Mouse (Mus musculus) heart, embryonic 10.5 days (tissue): ENCODE measurements around the gene Clcc1. TPM values are rescaled to one million over a fixed set of nuclear protein-coding genes. Genes with fewer than 3 reads are reported as not detected.
A peak's percentile ranks its signal among the peaks of the same experiment; 100 is the strongest.
"Not testable (repeated sequence)": the region's sequence is repeated elsewhere in the genome, so short reads cannot be mapped to it uniquely, and the experiment has no call there.

Experiments used
- DNase-seq: peaks from one replicate; pipeline ENCODE4 v3.0.0-alpha.2; 2017; ENCODE audit warnings: low spot score
- H3K27ac ChIP-seq: fragments of 300-500 bp; sonication (generic); 2 replicates; pipeline ENCODE4 v1.5.1; 2016; ENCODE audit warnings: mild to moderate bottlenecking
- H3K27me3 ChIP-seq: fragments of 300-500 bp; sonication (generic); 2 replicates; pipeline ENCODE4 v1.6.1; 2016; ENCODE audit warnings: mild to moderate bottlenecking; ENCODE audit not compliant: poor library complexity, insufficient read depth, severe bottlenecking
- H3K36me3 ChIP-seq: fragments of 300-500 bp; sonication (generic); 2 replicates; pipeline ENCODE4 v1.6.1; 2016; ENCODE audit warnings: mild to moderate bottlenecking, moderate library complexity
- H3K4me1 ChIP-seq: fragments of 300-500 bp; sonication (generic); 2 replicates; pipeline ENCODE4 v1.6.1; 2016; ENCODE audit warnings: mild to moderate bottlenecking
- H3K4me3 ChIP-seq: fragments of 300-500 bp; sonication (generic); 2 replicates; pipeline ENCODE4 v1.5.1; 2016; ENCODE audit warnings: mild to moderate bottlenecking, moderate library complexity
- H3K9me3 ChIP-seq: fragments of 300-500 bp; sonication (generic); 2 replicates; pipeline ENCODE4 v1.6.1; 2016; ENCODE audit warnings: mild to moderate bottlenecking, moderate library complexity
- WGBS: fragments of 180-500 bp; shearing (Covaris S2); methylation state at CpG from one replicate; pipeline ENCODE4 v1.1.7; 2016; 5-methylcytosine and 5-hydroxymethylcytosine counted together
- polyA plus RNA-seq: library from polyadenylated mRNA; unstranded; fragments of >200 nt; fragmentation: Nextera tagmentation; extraction: Ambion mirVana; gene quantifications from 2 replicates; pipeline ENCODE4 v1.2.1, GENCODE M21; 2016

Clcc1 gene
- 50.2 and 58.9 TPM in 2 replicates for polyA plus RNA-seq

DNA sequence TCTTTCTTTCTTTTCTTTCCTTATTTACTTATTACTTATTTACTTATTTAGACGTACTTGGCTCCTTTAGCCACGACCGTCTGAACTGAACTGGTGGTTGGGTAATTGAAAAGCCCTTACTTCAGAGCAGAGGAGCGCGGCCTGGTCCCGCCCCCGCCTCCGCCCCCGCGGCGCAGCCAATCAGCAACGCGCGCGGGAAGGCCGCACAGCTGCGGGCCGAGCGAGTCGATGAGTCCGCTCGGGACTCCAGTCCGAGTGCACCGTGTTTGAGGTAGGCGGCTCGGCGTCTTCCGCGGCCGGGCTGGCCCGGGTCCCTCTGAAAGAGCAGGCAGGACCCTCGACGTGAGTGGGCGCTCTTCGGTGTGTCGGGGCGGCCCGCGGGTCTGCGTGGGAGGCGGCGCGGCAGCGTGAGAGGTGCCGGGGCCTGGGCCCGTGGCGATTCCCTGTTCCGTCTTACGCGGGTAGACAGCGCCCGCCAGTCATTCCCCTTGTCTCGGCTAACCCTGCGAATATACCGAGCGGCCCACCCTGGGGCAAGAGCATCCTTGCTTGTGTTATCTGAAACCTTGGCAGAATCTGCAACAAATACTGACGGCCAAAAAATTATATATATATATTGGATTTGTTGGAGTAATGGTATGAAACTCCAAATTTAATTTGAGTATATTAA is at the start of gene Clcc1:
Gene Clcc1 (plus strand): TSS at position 204 of the 670 bp plus-strand sequence.
- WGBS, result under 1% methylated on average over 57 of the region's 57 CpGs
- peaks cover 8% of the 10 kb centered on the region; the same call in 1 of the 2 replicates for H3K36me3 ChIP-seq
- H3K27me3 ChIP-seq, result no peaks in the 10 kb centered on the region
- peak within 1 kb of the TSS; percentile 94 for H3K27ac ChIP-seq
- peak within 1 kb of the TSS; percentile 86 for H3K4me3 ChIP-seq
- H3K4me1 ChIP-seq, result peaks cover 14% of the 10 kb centered on the region
- no peaks in the 10 kb centered on the region for H3K9me3 ChIP-seq
- peak; percentile 96 for DNase-seq

DNA sequence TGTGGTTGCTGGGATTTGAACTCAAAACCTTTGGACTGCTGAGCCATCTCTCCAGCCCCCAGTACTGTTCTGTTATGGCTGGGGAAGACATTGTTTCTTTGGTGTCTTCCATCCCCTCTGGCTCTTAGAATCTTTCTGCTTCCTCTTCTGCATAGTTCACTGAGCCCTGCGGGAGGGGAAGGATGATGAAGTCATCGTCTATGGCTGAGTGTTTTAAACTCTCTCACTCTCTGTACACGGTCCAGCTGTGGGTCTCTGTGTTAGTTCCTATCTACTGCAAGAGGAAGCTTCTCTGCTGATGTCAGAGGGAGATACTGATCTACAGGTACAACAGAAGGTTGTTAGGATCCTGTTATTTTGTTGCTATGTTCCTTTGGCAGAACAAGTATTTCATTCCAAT is 44.8 kb upstream of the Clcc1 start:
- Histone ChIP-seq H3K9me3 (no peaks in the 10 kb centered on the region), H3K4me1 (no peaks in the 10 kb centered on the region), H3K4me3 (no peak overlapping the region), H3K27ac (no peak overlapping the region), H3K27me3 (no peaks in the 10 kb centered on the region), H3K36me3 (no peaks in the 10 kb centered on the region)
- WGBS, result 63% methylated on average over 3 of the region's 3 CpGs
- no peak for DNase-seq

- no peak overlapping the region for H3K27ac ChIP-seq
- H3K9me3 ChIP-seq, result no peaks in the 10 kb centered on the region
- WGBS, result 93% methylated on average over 5 of the region's 5 CpGs
- H3K27me3 ChIP-seq, result no peaks in the 10 kb centered on the region
- no peaks in the 10 kb centered on the region for H3K36me3 ChIP-seq
- no peak overlapping the region for H3K4me3 ChIP-seq
- H3K4me1 ChIP-seq, result no peaks in the 10 kb centered on the region
- DNase-seq, result no peak
These were observed 19.0 kb upstream of the Clcc1 start for GRCm38 (mm10) chr3:108634761-108635160.

DNA sequence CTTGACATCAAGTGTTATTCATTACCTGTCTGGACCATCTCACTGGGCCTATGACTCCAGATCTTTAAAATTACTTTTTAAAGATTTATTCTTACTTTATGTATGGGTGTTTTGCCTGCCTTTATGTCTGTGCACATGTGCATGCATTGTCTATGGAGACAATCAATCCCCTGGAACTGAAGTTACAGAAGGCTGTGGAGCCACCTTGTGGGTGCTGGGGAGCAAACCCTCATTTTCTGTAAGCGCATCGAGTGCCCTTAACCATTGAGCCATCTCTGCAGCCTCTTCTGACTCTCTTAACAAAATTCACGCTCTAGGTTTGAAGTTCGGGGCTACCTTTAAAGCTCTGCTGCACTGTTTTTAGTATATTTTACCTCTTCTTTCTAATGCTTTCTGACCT is 14.3 kb upstream of the Clcc1 start:
- Histone ChIP-seq H3K4me1 (no peaks in the 10 kb centered on the region), H3K27me3 (no peaks in the 10 kb centered on the region), H3K4me3 (no peak overlapping the region), H3K9me3 (no peaks in the 10 kb centered on the region), H3K36me3 (no peaks in the 10 kb centered on the region), H3K27ac (no peak overlapping the region)
- WGBS, result 67% methylated on average over 4 of the region's 4 CpGs
- DNase-seq, result no peak

- H3K27ac ChIP-seq, result no peak overlapping the region
- H3K27me3 ChIP-seq, result no peaks in the 10 kb centered on the region
- H3K4me1 ChIP-seq, result no peaks in the 10 kb centered on the region
- H3K36me3 ChIP-seq, result no peaks in the 10 kb centered on the region
- 78% methylated on average over 4 of the region's 4 CpGs for WGBS
- H3K9me3 ChIP-seq, result no peaks in the 10 kb centered on the region
- no peak for DNase-seq
- no peak overlapping the region for H3K4me3 ChIP-seq
These were observed 12.7 kb upstream of the Clcc1 start for GRCm38 (mm10) chr3:108640998-108641397.

GRCm38 (mm10) chr3:108644856-108645255 is 8.9 kb upstream of the Clcc1 start:
- no peaks in the 10 kb centered on the region for H3K4me1 ChIP-seq
- no peak overlapping the region for H3K4me3 ChIP-seq
- 85% methylated on average over 3 of the region's 3 CpGs for WGBS
- no peaks in the 10 kb centered on the region for H3K9me3 ChIP-seq
- H3K36me3 ChIP-seq, result no peaks in the 10 kb centered on the region
- no peak overlapping the region for H3K27ac ChIP-seq
- DNase-seq, result no peak
- H3K27me3 ChIP-seq, result no peaks in the 10 kb centered on the region

DNA sequence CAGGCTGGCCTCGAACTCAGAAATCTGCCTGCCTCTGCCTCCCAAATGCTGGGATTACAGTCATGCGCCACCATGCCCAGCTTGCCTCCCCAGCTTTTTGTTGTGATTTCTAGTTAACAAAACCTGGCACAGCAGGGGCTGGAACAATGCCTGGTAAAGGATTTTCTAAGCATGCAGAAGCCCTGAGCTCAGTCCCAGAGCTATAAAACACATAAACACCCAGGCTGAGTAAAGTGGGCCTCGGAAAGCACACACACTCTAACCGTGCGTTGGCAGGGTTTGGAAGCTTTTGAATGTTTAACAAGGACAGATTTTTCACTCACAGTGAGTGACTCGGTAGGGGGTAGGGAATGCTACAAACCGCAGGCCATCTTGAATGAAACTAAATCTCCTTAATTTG is 7.7 kb upstream of the Clcc1 start:
- H3K36me3 ChIP-seq, result no peaks in the 10 kb centered on the region
- 58% methylated on average over 7 of the region's 7 CpGs for WGBS
- H3K27ac ChIP-seq, result no peak overlapping the region
- no peak overlapping the region for H3K4me3 ChIP-seq
- no peaks in the 10 kb centered on the region for H3K4me1 ChIP-seq
- no peaks in the 10 kb centered on the region for H3K27me3 ChIP-seq
- no peaks in the 10 kb centered on the region for H3K9me3 ChIP-seq
- DNase-seq, result no peak

DNA sequence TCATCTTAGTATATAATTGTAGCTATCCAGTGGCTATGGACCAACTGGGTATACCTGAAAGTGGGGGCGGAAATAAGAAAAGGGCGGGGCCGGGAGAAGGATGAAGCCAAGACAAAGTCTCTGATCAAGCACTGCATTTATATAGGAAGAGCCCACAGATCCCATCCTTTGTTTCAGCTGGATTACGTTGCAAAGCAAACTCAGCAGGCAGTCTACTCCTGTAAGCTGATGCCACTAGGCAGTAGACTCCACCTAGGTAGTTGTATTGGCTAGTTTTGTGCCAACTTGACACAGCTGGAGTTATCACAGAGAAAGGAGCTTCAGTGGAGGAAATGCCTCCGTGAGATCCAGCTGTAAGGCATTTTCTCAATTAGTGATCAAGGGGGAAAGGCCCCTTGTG is 6.0 kb upstream of the Clcc1 start:
- 43% methylated on average over 5 of the region's 5 CpGs for WGBS
- not testable (repeated sequence) for H3K27me3 ChIP-seq, H3K36me3 ChIP-seq, H3K9me3 ChIP-seq, H3K27ac ChIP-seq, H3K4me1 ChIP-seq, DNase-seq, H3K4me3 ChIP-seq

DNA sequence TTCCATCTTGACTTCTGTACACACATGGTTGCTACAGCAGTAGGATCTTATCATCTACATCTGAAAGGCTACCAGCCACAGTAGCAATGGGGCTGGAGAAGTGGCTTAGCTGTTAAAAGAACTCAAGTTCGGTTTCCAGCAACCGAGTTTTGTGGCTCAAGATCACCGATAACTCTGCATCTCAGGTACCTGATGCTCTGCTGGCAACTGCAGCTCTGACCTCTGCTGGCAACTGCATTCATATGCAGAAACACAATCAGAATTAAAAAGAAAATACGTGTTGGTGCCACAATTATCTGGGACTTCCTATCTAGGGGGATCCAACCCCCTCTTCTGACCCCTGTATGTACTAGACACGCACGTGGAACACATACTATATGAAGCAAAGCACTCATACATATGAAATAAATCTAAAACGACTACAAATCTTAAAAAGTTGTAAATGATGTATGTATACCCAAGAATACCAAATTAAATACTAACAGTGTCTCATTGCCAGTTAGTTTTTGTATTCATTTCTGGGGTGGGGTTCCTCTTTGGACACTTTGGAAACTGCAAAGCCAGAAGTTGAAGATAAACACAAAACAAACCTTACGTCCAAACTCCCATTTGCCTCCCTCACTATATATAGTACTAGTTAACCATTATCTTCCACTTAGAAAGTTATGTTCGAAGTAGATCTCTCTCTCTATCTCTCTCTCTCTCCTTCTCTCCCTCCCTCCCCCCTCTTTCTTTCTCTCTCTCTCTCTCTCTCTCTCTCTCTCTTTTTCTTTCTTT is 659 bp upstream of the Clcc1 start:
- peak overlapping the region; percentile 86 for H3K4me3 ChIP-seq

DNA sequence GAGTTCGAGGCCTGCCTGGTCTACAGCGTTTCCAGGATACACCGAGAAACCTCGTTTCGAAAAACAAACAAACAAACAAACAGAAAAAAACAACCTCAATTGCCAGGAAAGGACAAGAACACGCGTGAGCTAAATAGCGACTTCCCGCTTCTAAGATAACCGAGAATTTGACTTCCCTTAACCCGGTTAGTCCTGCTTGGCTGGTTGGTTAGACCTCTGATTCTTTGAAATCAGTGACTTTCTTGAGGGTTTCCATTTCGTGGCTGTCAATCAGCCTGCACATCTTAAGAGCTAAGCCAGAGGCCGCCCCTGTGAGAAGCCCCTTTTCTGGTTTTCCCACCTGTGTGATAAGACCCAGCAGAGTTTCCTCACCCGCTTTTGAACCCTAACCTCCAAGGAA is 853 bp downstream of the Clcc1 start:
- no peak for DNase-seq
- Histone ChIP-seq H3K4me1 (peaks cover 14% of the 10 kb centered on the region), H3K9me3 (no peaks in the 10 kb centered on the region), H3K36me3 (peaks cover 11% of the 10 kb centered on the region), H3K27me3 (no peaks in the 10 kb centered on the region), H3K27ac (peak overlapping the region; percentile 94; the same call in 1 of the 2 replicates), H3K4me3 (peak overlapping the region; percentile 86)
- 16% methylated on average over 14 of the region's 14 CpGs for WGBS

More for the DNA sequence above, 659 bp upstream of the Clcc1 start:
- Histone ChIP-seq H3K36me3 (peaks cover 2% of the 10 kb centered on the region; the same call in 1 of the 2 replicates), H3K27me3 (no peaks in the 10 kb centered on the region), H3K4me1 (peaks cover 14% of the 10 kb centered on the region), H3K9me3 (no peaks in the 10 kb centered on the region), H3K27ac (0 out of 2 replicates have a peak overlapping the region, but pooled peaks have one; percentile 13)
- 23% methylated on average over 9 of the region's 9 CpGs for WGBS
- no peak for DNase-seq

GRCm38 (mm10) chr3:108655486-108655885 is 1.8 kb downstream of the Clcc1 start:
- no peak for DNase-seq
- Histone ChIP-seq H3K36me3 (peaks cover 12% of the 10 kb centered on the region), H3K27ac (no peak overlapping the region), H3K27me3 (no peaks in the 10 kb centered on the region), H3K4me3 (no peak overlapping the region), H3K4me1 (peaks cover 14% of the 10 kb centered on the region), H3K9me3 (no peaks in the 10 kb centered on the region)
- 90% methylated on average over 7 of the region's 7 CpGs for WGBS

DNA sequence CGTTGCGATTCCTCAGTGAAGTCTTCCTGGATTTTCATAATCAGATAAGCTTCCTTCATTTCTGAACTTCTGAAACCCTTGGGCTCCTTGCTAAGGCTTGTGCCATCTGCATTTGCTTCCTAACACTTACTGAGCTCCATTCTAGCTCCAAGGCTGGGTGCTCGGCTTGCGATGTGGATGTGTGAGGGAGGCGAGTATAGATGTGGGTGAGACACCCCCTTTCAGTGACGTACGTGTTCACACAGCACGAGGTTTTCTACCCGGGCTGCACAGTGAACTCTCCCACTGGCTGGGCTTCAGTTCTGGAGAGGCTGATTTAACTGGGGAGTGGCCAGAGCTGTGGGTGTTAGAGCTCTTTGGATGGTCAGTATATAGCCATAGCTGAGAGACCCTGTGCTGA is 4.9 kb downstream of the Clcc1 start:
- DNase-seq, result no peak
- H3K27ac ChIP-seq, result no peak overlapping the region
- WGBS, result 93% methylated on average over 9 of the region's 9 CpGs
- no peaks in the 10 kb centered on the region for H3K9me3 ChIP-seq
- no peak overlapping the region for H3K4me3 ChIP-seq
- H3K4me1 ChIP-seq, result peaks cover 9% of the 10 kb centered on the region
- peaks cover 34% of the 10 kb centered on the region for H3K36me3 ChIP-seq
- H3K27me3 ChIP-seq, result no peaks in the 10 kb centered on the region

DNA sequence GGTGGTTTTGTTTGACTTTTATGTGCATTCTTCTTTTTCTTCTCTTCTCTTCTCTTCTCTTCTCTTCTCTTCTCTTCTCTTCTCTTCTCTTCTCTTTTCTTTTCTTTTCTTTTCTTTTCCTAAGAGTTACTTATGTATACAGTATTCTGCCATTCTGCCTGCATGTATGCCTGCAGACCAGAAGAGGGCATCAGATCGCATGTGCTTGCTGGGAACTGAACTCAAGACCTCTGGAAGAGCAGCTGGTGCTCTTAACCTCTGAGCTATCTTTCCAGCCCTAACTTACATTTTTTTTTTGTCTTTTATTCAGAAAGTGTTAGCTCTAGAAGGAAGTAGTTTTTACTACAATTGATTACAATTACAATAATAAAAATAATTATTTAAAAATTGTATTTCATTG is 7.2 kb downstream of the Clcc1 start:
- WGBS, result 69% methylated on average over 1 of the region's 1 CpGs
- no peaks in the 10 kb centered on the region for H3K9me3 ChIP-seq
- H3K36me3 ChIP-seq, result peaks cover 50% of the 10 kb centered on the region
- no peaks in the 10 kb centered on the region for H3K4me1 ChIP-seq
- no peak overlapping the region for H3K4me3 ChIP-seq
- no peaks in the 10 kb centered on the region for H3K27me3 ChIP-seq
- no peak for DNase-seq
- H3K27ac ChIP-seq, result no peak overlapping the region
